Comparison of ENCODE assay signal across 8 mouse cellular contexts in the genomic region with DNA sequence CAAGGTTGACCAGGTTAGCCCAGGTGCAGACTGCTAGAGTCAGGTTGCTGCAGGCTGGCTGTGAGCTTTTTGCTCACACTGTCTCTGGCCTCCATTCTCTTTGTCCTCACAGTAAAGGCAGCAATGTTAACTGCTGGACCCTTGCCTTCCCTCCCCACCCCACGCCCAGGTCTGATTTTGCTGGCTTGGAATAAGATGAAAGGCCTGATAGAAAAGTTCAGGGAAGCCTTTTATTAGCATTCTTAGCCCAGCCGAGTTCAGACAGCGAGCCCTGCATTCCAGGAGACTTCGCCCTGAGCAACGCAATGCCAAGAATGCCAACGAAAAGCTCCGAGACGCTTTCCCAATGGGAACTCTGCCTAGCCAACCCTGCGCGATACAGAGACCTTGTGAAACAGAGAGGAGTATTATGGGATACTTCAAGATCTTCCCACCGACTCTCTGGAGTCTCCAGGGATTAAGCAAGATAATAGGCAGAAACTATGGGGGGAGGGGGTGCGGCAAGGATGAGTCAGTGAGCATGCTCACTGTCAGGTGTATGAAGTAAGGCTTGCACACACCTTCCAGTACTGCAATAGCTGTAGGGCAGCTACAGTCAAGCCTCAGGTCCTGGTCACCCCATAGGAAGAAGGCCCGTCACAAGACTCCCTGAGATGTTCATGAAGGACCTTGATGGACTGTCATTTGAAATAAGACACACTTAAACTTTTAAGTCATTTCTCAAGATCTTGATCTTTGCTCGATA. TPM values are rescaled to one million over a fixed set of nuclear protein-coding genes. Genes with fewer than 3 reads are reported as not detected.
DNase-seq lines count a peak whose midpoint lies in the region; ATAC-seq and TF ChIP-seq lines count a peak whose summit lies in the region.

No protein-coding gene starts in this region.

- no peak for TF ChIP-seq CTCF in brain, embryonic 14.5 days (IDR thresholded peaks at IDR 0.05; ENCODE audit: borderline replicate concordance, extremely low read depth, insufficient read depth, insufficient read length)
- no peak for TF ChIP-seq CTCF in lung, postnatal 0 days (IDR thresholded peaks at IDR 0.05)

- peak; percentile 73 for DNase-seq in adrenal gland, adult 2 months
- no peak for DNase-seq in adrenal gland, adult 18-20 months (ENCODE audit: low spot score in 2 of 2)
- peak; percentile 88 for DNase-seq in brain, embryonic 14.5 days (ENCODE audit: low read depth)
- peak; percentile 72 for DNase-seq in hindbrain, embryonic 14.5 days (ENCODE audit: low spot score)
- DNase-seq in lung, postnatal 0 days (ENCODE audit: low spot score) = peak; percentile 90
- DNase-seq in natural killer cell, adult 2 months (ENCODE audit: low spot score in 2 of 2) = no peak
- no peak for DNase-seq in frontal cortex, postnatal 10 days (ENCODE audit: low spot score in 2 of 2)
- no peak for DNase-seq in left cerebral cortex, adult 9 months (ENCODE audit: low spot score in 2 of 2)

- TF ChIP-seq EP300 in lung, postnatal 0 days (IDR thresholded peaks at IDR 0.05) = peak; percentile 63

- no peaks in the 10 kb centered on the region for H3K36me3 ChIP-seq in hindbrain, embryonic 14.5 days (replicated peaks; ENCODE audit: control insufficient read depth, insufficient read depth)
- no peaks in the 10 kb centered on the region for H3K36me3 ChIP-seq in lung, postnatal 0 days (ENCODE audit: insufficient read depth, low read length)

- no peak for TF ChIP-seq POLR2A in brain, embryonic 14.5 days (IDR thresholded peaks at IDR 0.05; ENCODE audit: borderline replicate concordance, extremely low read depth, insufficient read depth, insufficient read length, poor library complexity, severe bottlenecking)

- H3K27ac ChIP-seq in hindbrain, embryonic 14.5 days = 0 out of 2 replicates have a peak overlapping the region, but pooled peaks have one; percentile 43
- peak overlapping the region; percentile 44; the same call in 1 of the 2 replicates for H3K27ac ChIP-seq in lung, postnatal 0 days (ENCODE audit: low read length)

- ATAC-seq in hindbrain, embryonic 14.5 days (ENCODE audit: low FRiP score) = peak; percentile 86
- peak; percentile 74 for ATAC-seq in lung, postnatal 0 days

- H3K4me1 ChIP-seq in hindbrain, embryonic 14.5 days (replicated peaks; ENCODE audit: control insufficient read depth, insufficient read depth, low read length) = peaks cover 18% of the 10 kb centered on the region; the same call in 1 of the 2 replicates
- H3K4me1 ChIP-seq in lung, postnatal 0 days (ENCODE audit: insufficient read depth, low read depth, low read length) = peaks cover 16% of the 10 kb centered on the region; the same call in 1 of the 2 replicates

- WGBS in hindbrain, embryonic 14.5 days = 18% methylated on average over 14 of the region's 14 CpGs
- 29% methylated on average over 14 of the region's 14 CpGs for WGBS in lung, postnatal 0 days

- H3K27me3 ChIP-seq in hindbrain, embryonic 14.5 days (ENCODE audit: control insufficient read depth, insufficient read depth, low read length) = no peaks in the 10 kb centered on the region
- no peaks in the 10 kb centered on the region for H3K27me3 ChIP-seq in lung, postnatal 0 days (replicated peaks; ENCODE audit: insufficient read depth, low read length)

- H3K9me3 ChIP-seq in hindbrain, embryonic 14.5 days (ENCODE audit: control insufficient read depth, low read length) = no peaks in the 10 kb centered on the region
- no peaks in the 10 kb centered on the region for H3K9me3 ChIP-seq in lung, postnatal 0 days (ENCODE audit: low read length)

- H3K4me2 ChIP-seq in hindbrain, embryonic 14.5 days (replicated peaks) = peak overlapping the region; percentile 13; the same call in 1 of the 2 replicates
- H3K4me2 ChIP-seq in lung, postnatal 0 days (replicated peaks; ENCODE audit: low read depth, low read length) = no peak overlapping the region

- no peak overlapping the region for H3K9ac ChIP-seq in hindbrain, embryonic 14.5 days
- H3K9ac ChIP-seq in lung, postnatal 0 days (replicated peaks; ENCODE audit: low read depth) = no peak overlapping the region

- H3K4me3 ChIP-seq in hindbrain, embryonic 14.5 days (replicated peaks; ENCODE audit: low read length) = no peak overlapping the region
- no peak overlapping the region for H3K4me3 ChIP-seq in lung, postnatal 0 days (ENCODE audit: low read depth, low read length)

RNA-seq across cellular contexts. Expression of gene Afap1l2, which starts 17.5 kb away (rescaled TPM):
- 10 to 100 TPM; 22.7 to 29.7 TPM for total RNA-seq in adrenal gland, adult 2 months (2021)
- polyA plus RNA-seq in adrenal gland, adult 2 months (2012; rRNA removed) = 4.5 and 5.6 TPM in 2 replicates
- total RNA-seq in adrenal gland, adult 18-20 months (2021) = 10 to 100 TPM; 36.0 to 43.6 TPM
- polyA plus RNA-seq in brain, embryonic 14.5 days (2012; rRNA removed) = 3.6 and 7.8 TPM in 2 replicates
- polyA plus RNA-seq in hindbrain, embryonic 14.5 days (2014; fragmentation: Nextera tagmentation; extraction: Ambion mirVana) = 13.7 and 16.2 TPM in 2 replicates
- 15.5 and 18.8 TPM in 2 replicates for polyA plus RNA-seq in lung, postnatal 0 days (2015; fragmentation: Nextera tagmentation; extraction: Ambion mirVana)

Comparison
In these comparisons a context has a peak if more than half of its experiments do, and no peak if none do; other contexts are left out.
1. DNase-seq: peak in adrenal gland, adult 2 months (single experiment), brain, embryonic 14.5 days (single experiment), hindbrain, embryonic 14.5 days (single experiment) and lung, postnatal 0 days (single experiment); none in adrenal gland, adult 18-20 months (0 of 2), natural killer cell, adult 2 months (0 of 2), frontal cortex, postnatal 10 days (0 of 2) and left cerebral cortex, adult 9 months (0 of 2).